Mouse (Mus musculus): ENCODE data around the gene Rnf17.
A peak's percentile ranks its signal among the peaks of the same experiment; 100 is the strongest.

Rnf17 gene

DNA sequence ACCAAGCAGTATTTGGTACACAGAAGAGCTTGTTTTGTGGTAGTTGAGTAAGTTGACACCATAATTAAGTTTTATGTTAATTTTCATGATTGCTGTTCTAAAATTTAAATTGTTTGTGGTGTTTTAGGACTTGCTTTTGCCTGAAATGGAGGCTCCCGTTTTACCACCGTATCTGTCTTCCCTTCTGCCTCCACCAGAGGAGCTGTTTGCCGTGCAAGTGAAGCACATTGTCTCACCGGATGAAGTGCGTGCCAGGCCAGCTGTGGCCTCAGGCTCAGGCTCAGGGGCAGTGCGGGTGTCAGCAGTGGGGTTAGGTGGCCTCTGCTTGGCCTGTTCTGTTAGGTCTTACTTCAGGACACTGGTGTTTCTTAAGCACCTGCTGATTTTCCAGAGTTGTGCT is 109.7 kb downstream of the Rnf17 start:
- peak; percentile 71 for DNase-seq (ENCODE audit: low read depth, low spot score)

DNA sequence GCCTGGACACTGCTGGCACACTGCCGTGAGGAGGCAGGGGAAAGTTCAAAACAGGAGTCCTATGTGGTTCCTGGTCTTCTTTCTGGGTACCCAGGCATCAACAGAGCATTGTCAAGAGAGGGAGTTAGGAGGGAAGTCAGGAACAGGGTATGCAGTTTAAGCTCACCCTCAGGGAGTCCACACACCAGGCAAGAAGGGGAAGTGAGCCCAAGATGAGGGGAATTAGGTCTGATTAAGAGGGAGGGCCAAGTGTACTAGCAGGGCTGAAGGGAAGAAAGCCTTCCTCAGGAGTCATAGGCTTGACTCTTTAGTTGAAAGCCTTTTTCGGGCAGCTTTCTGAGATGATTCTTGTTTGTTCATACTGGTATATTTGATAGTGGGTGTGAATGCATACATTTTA is 112.4 kb downstream of the Rnf17 start:
- DNase-seq (ENCODE audit: low read depth, low spot score), result no peak

DNA sequence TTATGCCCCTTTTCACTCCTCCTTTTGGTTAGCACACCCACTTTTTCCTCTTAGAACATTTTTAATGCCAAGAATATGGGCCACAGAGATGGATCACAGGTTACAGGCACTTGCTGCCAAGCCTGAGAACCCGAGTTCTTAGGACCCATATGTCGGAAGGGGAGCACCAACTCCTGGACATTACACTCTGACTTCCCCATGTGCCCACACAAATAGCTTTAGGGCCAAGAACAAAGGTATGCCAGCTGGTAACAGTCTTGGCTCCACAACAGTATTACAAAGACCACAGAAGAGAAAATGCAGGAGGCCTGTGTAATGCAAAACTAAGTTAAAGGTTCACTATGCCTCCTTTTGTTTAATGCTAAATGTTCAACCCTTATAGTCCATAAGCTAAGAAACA is 128.4 kb downstream of the Rnf17 start:
- DNase-seq (ENCODE audit: low read depth, low spot score), result peak; percentile 38

DNA sequence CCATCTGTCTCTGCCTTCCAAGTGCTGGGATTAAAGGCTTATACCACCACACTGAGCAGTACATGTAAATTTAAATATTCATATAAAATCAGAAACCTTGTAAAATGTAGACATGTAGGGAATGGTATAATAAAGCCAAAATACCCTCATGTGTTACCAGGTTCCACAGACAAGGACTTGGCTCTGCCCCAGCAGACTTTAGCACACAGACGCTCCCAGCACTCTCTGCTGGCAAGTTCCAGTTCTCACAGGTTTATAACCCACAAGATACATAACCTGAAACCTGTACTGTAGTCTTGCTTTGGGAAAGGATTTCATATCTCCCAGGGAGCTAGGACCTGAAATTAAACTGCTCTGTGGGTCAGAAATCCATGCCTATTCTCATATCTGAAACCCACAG is 142.6 kb downstream of the Rnf17 start:
- no peak for DNase-seq (ENCODE audit: low read depth, low spot score)

DNA sequence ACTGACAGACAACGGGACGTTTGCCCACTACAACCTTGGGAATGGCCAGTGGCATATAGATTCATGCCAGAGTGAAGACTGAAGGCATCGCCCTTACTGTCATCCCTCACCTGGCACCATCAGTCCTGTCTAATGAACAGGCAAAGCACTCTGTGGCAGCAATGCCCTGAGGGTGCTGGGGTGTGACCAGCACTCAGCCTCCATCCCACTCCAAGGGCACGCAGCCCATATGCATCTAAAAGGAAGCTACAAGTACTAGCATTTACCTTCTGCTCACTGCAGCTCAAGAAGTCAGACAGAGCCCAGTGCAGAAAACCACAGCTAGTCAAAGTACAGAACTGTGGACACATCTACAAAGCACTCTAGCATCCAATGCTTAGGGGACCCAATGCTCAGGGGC is 143.1 kb downstream of the Rnf17 start:
- DNase-seq (ENCODE audit: low read depth, low spot score), result peak; percentile 71

DNA sequence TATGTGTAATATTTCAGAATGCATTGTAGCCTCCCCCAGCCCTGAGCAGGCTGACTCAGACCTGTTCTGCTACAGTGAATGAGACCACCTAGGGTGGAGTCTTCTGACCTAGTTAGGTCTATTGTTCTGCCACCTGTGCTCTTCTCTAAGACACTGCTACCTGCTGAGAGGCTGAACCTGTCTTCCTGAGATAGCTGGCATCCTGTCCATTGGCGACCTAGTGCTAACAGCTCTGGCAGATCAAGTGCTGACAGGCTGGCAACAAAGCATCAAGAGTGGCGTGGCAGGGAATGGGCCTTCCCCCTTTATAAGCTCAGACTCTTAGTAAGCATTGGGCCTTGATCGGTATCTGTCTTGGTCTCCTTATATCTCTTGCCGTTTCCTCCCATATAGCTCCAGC is 148.6 kb downstream of the Rnf17 start:
- peak; percentile 34 for DNase-seq (ENCODE audit: low read depth, low spot score)

DNA sequence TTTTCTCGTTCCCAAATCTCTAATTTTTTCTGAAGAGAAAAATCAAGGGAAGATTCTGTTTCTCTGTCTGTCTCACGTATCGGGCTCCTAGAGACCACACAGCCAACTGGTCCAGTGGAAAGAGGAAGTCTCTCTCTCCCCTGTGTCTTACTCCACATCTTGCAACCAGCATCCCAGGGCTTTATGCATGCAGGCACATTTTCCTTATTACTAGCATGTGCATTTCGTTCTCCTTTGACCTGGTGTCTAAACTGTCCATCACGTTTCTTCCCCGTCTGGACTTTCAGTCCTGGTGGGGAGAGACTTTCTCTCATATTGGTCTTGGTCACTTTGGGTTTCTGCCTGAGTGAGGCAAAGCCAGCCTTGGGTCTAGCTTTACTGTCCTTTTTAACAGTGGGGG is 150.5 kb downstream of the Rnf17 start:
- no peak for DNase-seq (ENCODE audit: low read depth, low spot score)

DNA sequence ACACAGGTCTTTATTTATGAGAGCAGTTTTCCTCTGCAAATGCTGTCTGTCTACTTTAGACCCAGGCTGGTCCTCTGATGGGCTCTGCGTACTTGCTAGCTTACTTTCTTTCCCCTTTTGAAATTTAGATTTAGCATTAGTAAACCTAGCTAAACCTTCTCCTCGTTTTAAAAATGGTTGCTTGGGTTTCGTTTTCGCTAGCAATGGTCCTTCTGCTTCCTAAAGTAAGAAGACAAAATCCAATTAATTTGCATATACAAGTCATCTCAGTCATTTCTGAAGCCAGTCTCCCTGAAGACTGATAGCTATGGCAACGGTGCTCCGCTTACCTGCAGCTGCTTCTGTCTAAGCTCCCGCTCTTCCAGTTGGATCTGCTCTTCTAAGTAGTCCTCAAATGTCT is 150.9 kb downstream of the Rnf17 start:
- no peak for DNase-seq (ENCODE audit: low read depth, low spot score)

DNA sequence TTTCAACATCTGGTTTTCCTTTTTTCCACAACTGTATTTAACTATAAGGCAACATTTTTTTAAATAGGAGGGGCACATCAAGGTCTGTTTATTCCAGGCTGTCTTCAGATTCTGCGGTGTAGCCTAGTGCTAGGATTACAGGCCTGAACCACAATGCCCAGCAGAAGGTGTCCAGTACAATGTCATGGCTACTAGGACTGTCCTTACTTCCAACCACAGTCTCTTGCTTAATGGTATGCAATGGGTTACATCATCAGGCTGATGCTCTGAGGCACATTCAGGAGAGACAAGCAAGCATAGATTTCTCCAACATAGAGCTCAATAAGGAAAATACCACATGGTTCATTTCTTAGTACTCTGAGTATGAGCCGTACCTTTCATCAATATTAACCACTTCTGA is 152.3 kb downstream of the Rnf17 start:
- no peak for DNase-seq (ENCODE audit: low read depth, low spot score)

DNA sequence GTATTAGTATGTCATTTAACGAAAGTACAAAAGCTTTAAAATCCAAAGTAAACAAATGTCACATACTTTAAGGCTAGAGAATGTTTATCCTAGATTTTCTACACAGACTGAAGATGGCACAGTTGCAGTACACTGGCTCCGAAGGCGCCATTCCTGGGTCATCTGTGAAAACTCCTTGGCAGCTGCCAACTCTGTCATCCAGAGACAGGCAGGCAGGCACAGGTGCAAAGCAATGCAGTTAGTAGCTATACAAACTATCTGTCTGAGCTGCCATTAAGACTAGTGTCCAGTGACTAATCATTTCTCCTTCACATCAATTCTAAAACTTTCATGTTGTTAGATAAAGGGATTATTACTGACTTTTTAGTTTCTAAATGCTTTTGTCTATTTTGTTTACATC is 156.8 kb downstream of the Rnf17 start:
- no peak for DNase-seq (ENCODE audit: low read depth, low spot score)

DNA sequence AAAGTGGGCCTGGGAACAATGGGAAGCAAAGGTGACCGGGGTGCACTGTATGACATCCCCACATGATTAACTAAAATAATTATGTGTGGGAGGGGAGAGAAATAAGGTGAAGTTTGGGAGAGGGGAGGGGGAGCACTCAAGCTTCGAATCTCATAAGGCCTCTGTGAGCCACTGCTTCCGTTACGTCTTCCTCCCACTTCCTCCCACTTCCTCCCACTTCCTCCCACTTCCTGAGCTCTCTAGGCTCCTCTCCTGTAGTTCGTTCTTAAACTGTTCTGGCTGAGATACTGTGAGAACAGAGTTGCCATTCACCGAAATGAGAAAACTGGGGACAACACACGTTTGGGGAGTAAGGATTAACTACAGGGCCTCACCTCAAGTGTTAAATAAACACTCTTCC is 165.1 kb downstream of the Rnf17 start:
- DNase-seq (ENCODE audit: low read depth, low spot score), result no peak

DNA sequence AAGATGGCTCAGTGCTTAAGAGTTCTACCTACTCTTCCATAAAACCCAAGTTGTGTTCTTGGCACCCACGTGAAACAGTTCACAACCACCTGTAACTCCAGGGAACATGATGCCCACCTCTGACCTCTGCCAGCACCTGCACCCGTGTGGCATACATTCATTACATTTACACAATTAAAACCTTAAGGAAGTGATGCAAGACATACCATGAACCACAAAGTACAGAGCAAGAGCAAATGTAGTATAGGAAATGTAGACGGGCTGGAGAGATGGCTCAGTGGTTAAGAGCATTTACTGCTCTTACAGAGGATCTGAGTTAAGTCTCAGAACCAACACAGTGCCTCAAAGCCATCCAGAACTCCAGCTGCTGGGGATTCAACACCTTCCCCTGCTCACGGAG is 166.7 kb downstream of the Rnf17 start:
- no peak for DNase-seq (ENCODE audit: low read depth, low spot score)

DNA sequence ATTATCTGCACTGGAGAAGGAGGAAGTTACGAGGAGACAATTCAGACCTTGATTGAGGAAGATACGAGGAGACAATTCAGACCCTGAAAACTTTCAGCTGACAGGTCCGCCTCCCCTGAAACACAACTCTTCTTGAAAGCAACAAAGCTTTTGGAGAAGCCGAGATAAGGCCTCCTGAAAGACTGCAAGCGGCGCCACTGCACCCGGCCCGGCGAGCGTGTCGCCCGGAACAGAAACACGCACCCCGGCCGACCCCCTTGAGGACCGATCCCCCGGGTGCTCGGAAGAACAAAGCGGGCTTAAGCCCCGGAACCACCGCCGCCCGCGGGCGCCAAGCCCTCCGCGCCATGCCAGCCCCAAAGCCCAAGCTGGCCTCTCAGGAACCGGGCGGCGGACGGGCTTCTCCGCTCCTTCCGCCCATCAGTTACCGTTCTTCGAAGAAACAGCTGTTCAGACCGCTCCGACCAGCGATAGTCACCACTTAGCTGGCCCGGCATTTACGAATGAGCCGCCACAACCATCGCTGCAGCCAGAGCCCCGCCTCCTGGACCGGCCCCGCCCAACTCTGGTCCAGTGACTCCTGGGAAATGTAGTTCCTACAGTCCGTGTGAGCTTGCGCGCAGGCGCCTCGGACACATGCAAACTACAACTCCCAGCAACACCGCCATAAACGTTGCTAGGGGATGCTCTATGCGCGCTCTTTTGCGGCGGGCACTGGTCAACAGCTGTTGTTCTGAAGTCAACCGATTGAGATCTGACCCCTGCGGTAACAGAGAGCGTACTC is 169.1 kb downstream of the Rnf17 start:
- peak; percentile 98 for DNase-seq (ENCODE audit: low read depth, low spot score)

DNA sequence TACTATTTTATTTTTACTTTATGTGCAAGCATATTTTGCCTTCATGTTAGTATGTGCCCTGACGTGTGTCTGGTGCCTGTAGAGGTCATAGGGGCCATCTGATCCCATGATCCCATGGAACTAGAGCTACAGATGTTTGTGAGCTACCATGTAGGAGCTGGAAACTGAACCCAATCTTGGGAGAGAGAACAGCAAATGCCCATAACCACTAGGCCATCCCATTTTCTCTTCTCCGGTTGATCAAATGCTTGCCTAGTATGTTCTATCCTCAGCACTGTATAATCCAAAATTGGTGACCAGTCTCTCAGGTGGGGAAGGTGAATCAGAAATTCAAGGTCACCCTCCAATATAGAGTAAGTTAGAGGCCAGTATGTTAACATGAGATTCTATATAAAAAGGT is 170.2 kb downstream of the Rnf17 start:
- DNase-seq (ENCODE audit: low read depth, low spot score), result no peak

All from ZHBTc4 (cell line).